Mouse (Mus musculus) bone marrow macrophage, adult 2 months (primary cell): Measurements from ENCODE around the gene Kcnh2.

ENCODE experiments used
- CTCF ChIP-seq: IDR thresholded peaks from 2 replicates; pipeline ENCODE4 v1.5.1; 2012; ENCODE audit warnings: low read depth, mild to moderate bottlenecking, low read length, moderate library complexity
- POLR2A ChIP-seq: IDR thresholded peaks from 2 replicates; pipeline ENCODE4 v1.6.1; 2012; ENCODE audit warnings: mild to moderate bottlenecking, low read depth, low read length, borderline replicate concordance

DNA sequence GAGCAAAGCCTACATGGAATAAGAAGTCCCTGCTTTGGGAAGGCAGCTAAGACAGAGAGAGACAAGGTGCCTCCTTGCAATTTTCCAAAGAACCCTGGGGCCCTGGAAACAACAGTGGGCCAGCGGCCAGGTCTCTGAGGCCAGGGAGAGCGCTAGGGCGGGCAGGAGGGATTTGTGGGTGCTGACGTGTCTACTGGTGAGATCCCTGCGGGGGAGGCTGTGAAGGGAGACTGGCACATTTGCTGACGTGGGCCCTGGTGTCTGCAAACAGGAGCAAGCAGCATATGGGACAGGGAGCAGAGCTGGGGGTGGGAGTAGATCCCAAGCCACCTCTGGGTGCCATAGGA is 31.0 kb downstream of the Kcnh2 start:
- no peak for TF ChIP-seq POLR2A
- no peak for TF ChIP-seq CTCF
